Mouse (Mus musculus) midbrain, postnatal 0 days (tissue): ENCODE measurements around the gene Atpaf2. TPM values are rescaled to one million over a fixed set of nuclear protein-coding genes. Genes with fewer than 3 reads are reported as not detected.

Experiments
- ATAC-seq: fragments of 200-750 bp; cut with Nextera tagmentation; 2 replicates; pipeline ENCODE4 v1.8.0; 2017; ENCODE audit warnings: moderate number of reproducible peaks, mild to moderate bottlenecking, moderate TSS enrichment, moderate library complexity; ENCODE audit not compliant: low FRiP score
- DNase-seq: peaks from one replicate; pipeline ENCODE4 v3.0.0-alpha.2; 2015; ENCODE audit warnings: low spot score
- H3K27ac ChIP-seq: fragments of 300-500 bp; sonication (generic); 2 replicates; pipeline ENCODE4 v1.5.1; 2014; ENCODE audit warnings: low read depth, mild to moderate bottlenecking, low read length, mixed read lengths
- H3K27me3 ChIP-seq: fragments of 300-500 bp; sonication (generic); 2 replicates; pipeline ENCODE4 v1.6.1; 2014; ENCODE audit warnings: low read length, control low read depth, mixed read lengths; ENCODE audit not compliant: insufficient read depth
- H3K36me3 ChIP-seq: fragments of 300-500 bp; sonication (generic); 2 replicates; pipeline ENCODE4 v1.6.1; 2014; ENCODE audit warnings: low read length, control low read depth, mixed read lengths; ENCODE audit not compliant: insufficient read depth
- H3K4me1 ChIP-seq: fragments of 300-500 bp; sonication (generic); 2 replicates; pipeline ENCODE4 v1.6.1; 2014; ENCODE audit warnings: mild to moderate bottlenecking, control low read depth, antibody characterized with exemption, low read length, mixed read lengths; ENCODE audit not compliant: insufficient read depth
- H3K4me2 ChIP-seq: fragments of 300-500 bp; sonication (generic); 2 replicates; pipeline ENCODE4 v1.6.1; 2014; ENCODE audit warnings: low read depth, mild to moderate bottlenecking, low read length, mixed read lengths; ENCODE audit not compliant: poor library complexity, severe bottlenecking
- H3K4me3 ChIP-seq: fragments of 300-500 bp; sonication (generic); 2 replicates; pipeline ENCODE4 v1.5.1; 2014; ENCODE audit warnings: low read depth, mild to moderate bottlenecking, low read length, moderate library complexity
- H3K9ac ChIP-seq: fragments of 300-500 bp; sonication (generic); replicated peaks from 2 replicates; pipeline ENCODE4 v1.6.1; 2014; ENCODE audit warnings: mild to moderate bottlenecking, low read length, moderate library complexity, mixed read lengths; ENCODE audit not compliant: poor library complexity, severe bottlenecking
- H3K9me3 ChIP-seq: fragments of 300-500 bp; sonication (generic); 2 replicates; pipeline ENCODE4 v1.6.1; 2016; ENCODE audit warnings: low read length, control low read depth
- CTCF ChIP-seq: IDR thresholded peaks from 2 replicates; pipeline ENCODE4 v1.5.1; 2016; ENCODE audit warnings: antibody characterized with exemption, mild to moderate bottlenecking
- WGBS: fragments of 180-500 bp; shearing (Covaris S2); extraction: QIAGEN DNeasy Blood & Tissue Kit; methylation state at CpG from one replicate; pipeline ENCODE4 v1.1.7; 2014; 5-methylcytosine and 5-hydroxymethylcytosine counted together
- polyA plus RNA-seq: library from polyadenylated mRNA; unstranded; fragments of >200 nt; fragmentation: Nextera tagmentation; extraction: Ambion mirVana; gene quantifications from 2 replicates; pipeline ENCODE4 v1.2.1, GENCODE M21; 2015
- total RNA-seq: library from RNA; depleted of rRNA; stranded (reverse); fragments of >200 nt; gene quantifications from 2 replicates; pipeline ENCODE4 v1.2.3, GENCODE M21; 2014; rRNA removed

Atpaf2 gene
- total and polyA plus RNA-seq, 2 experiments from 2014 or later: 42.3 to 48.1 TPM

- no peak for TF ChIP-seq CTCF
- no peaks in the 10 kb centered on the region for H3K36me3 ChIP-seq
- H3K4me1 ChIP-seq: peaks cover 8% of the 10 kb centered on the region; the same call in 1 of the 2 replicates
- no peaks in the 10 kb centered on the region for H3K9me3 ChIP-seq
- no peaks in the 10 kb centered on the region for H3K27me3 ChIP-seq
- ATAC-seq (no peak), DNase-seq (peak; percentile 52)
- WGBS: 20% methylated on average over 11 of the region's 11 CpGs
- peak overlapping the region; percentile 55 for H3K9ac ChIP-seq
- H3K27ac ChIP-seq: peak overlapping the region; percentile 57
- H3K4me3 ChIP-seq: peak overlapping the region; percentile 52
- H3K4me2 ChIP-seq: peak overlapping the region; percentile 90
Measured at GRCm38 (mm10) chr11:60351925-60352371, 66.3 kb downstream of the Atpaf2 start.

- H3K9ac ChIP-seq: peak overlapping the region; percentile 55; the same call in 1 of the 2 replicates
Measured at GRCm38 (mm10) chr11:60351388-60351787, 66.9 kb downstream of the Atpaf2 start.

More at GRCm38 (mm10) chr11:60351388-60351787, 66.9 kb downstream of the Atpaf2 start:
- peak overlapping the region; percentile 52; the same call in 1 of the 2 replicates for H3K4me3 ChIP-seq
- no peaks in the 10 kb centered on the region for H3K36me3 ChIP-seq
- DNase-seq: peak; percentile 33
- H3K4me2 ChIP-seq: peak overlapping the region; percentile 90
- WGBS: 57% methylated on average over 2 of the region's 2 CpGs
- no peak for ATAC-seq
- H3K27me3 ChIP-seq: no peaks in the 10 kb centered on the region
- no peaks in the 10 kb centered on the region for H3K9me3 ChIP-seq
- peak; percentile 49 for TF ChIP-seq CTCF
- H3K4me1 ChIP-seq: peaks cover 8% of the 10 kb centered on the region; the same call in 1 of the 2 replicates
- H3K27ac ChIP-seq: peak overlapping the region; percentile 57; the same call in 1 of the 2 replicates

Other genes with a start within 250 kb of the Atpaf2 start
- 77.1 and 96.5 TPM in 2 replicates for gene Srebf1, start 195.9 kb downstream of the Atpaf2 start, total RNA-seq
- gene Srebf1, start 195.9 kb downstream of the Atpaf2 start, polyA plus RNA-seq: 34.5 and 38.1 TPM in 2 replicates
- gene Tom1l2, start 65.6 kb downstream of the Atpaf2 start, total RNA-seq: 108 and 120 TPM in 2 replicates
- 49.4 and 51.6 TPM in 2 replicates for gene Tom1l2, start 65.6 kb downstream of the Atpaf2 start, polyA plus RNA-seq
- 9.2 and 14.1 TPM in 2 replicates for gene Drc3, start 65.1 kb downstream of the Atpaf2 start, total RNA-seq
- 7.1 and 8.6 TPM in 2 replicates for gene Drc3, start 65.1 kb downstream of the Atpaf2 start, polyA plus RNA-seq
- gene Gid4, start 1.3 kb downstream of the Atpaf2 start, total RNA-seq: 32.2 and 33.0 TPM in 2 replicates
- gene Gid4, start 1.3 kb downstream of the Atpaf2 start, polyA plus RNA-seq: 19.2 and 20.1 TPM in 2 replicates
- gene Drg2, start 36.1 kb upstream of the Atpaf2 start, total RNA-seq: 88.6 and 92.6 TPM in 2 replicates
- 83.1 and 87.8 TPM in 2 replicates for gene Drg2, start 36.1 kb upstream of the Atpaf2 start, polyA plus RNA-seq
- gene Myo15, start 50.9 kb upstream of the Atpaf2 start, total RNA-seq: 0.14 and 0.22 TPM in 2 replicates
- gene Myo15, start 50.9 kb upstream of the Atpaf2 start, polyA plus RNA-seq: 0.23 and 0.52 TPM in 2 replicates
- gene Alkbh5, start 117.9 kb upstream of the Atpaf2 start, total RNA-seq: 32.0 and 34.0 TPM in 2 replicates
- gene Alkbh5, start 117.9 kb upstream of the Atpaf2 start, polyA plus RNA-seq: 18.4 and 23.1 TPM in 2 replicates